Mouse (Mus musculus) neural tube, embryonic 13.5 days (tissue): ENCODE measurements around the gene Siah1b. TPM values are rescaled to one million over a fixed set of nuclear protein-coding genes. Genes with fewer than 3 reads are reported as not detected.

ENCODE experiments used
- ATAC-seq: fragments of 200-750 bp; cut with Nextera tagmentation; 2 replicates; pipeline ENCODE4 v1.8.0; 2017; ENCODE audit warnings: low read depth, mild to moderate bottlenecking, moderate TSS enrichment, moderate library complexity
- H3K27ac ChIP-seq: fragments of 300-500 bp; sonication (generic); replicated peaks from 2 replicates; pipeline ENCODE4 v1.5.1; 2015; ENCODE audit warnings: moderate library complexity, mild to moderate bottlenecking, inconsistent platforms
- H3K27me3 ChIP-seq: fragments of 300-500 bp; sonication (generic); 2 replicates; pipeline ENCODE4 v1.6.1; 2015; ENCODE audit warnings: mild to moderate bottlenecking, inconsistent platforms
- H3K36me3 ChIP-seq: fragments of 300-500 bp; sonication (generic); 2 replicates; pipeline ENCODE4 v1.6.1; 2015; ENCODE audit warnings: mild to moderate bottlenecking, inconsistent platforms
- H3K4me1 ChIP-seq: fragments of 300-500 bp; sonication (generic); replicated peaks from 2 replicates; pipeline ENCODE4 v1.6.1; 2015; ENCODE audit warnings: inconsistent platforms
- H3K4me2 ChIP-seq: fragments of 300-500 bp; sonication (generic); 2 replicates; pipeline ENCODE4 v1.6.1; 2015; ENCODE audit warnings: inconsistent platforms, mild to moderate bottlenecking, moderate library complexity
- H3K4me3 ChIP-seq: fragments of 300-500 bp; sonication (generic); 2 replicates; pipeline ENCODE4 v1.5.1; 2015; ENCODE audit warnings: mild to moderate bottlenecking, inconsistent platforms
- H3K9ac ChIP-seq: fragments of 300-500 bp; sonication (generic); 2 replicates; pipeline ENCODE4 v1.6.1; 2015; ENCODE audit warnings: moderate library complexity, mild to moderate bottlenecking, inconsistent platforms
- H3K9me3 ChIP-seq: fragments of 300-500 bp; sonication (generic); 2 replicates; pipeline ENCODE4 v1.6.1; 2016; ENCODE audit warnings: inconsistent platforms
- WGBS: fragments of 180-500 bp; shearing (Covaris S2); methylation state at CpG from one replicate; pipeline ENCODE4 v1.1.7; 2015; 5-methylcytosine and 5-hydroxymethylcytosine counted together
- polyA plus RNA-seq: library from polyadenylated mRNA; unstranded; fragments of >200 nt; fragmentation: Nextera tagmentation; extraction: Ambion mirVana; gene quantifications from 2 replicates; pipeline ENCODE4 v1.2.1, GENCODE M21; 2015

Siah1b gene
- polyA plus RNA-seq, result 24.1 and 24.3 TPM in 2 replicates

DNA sequence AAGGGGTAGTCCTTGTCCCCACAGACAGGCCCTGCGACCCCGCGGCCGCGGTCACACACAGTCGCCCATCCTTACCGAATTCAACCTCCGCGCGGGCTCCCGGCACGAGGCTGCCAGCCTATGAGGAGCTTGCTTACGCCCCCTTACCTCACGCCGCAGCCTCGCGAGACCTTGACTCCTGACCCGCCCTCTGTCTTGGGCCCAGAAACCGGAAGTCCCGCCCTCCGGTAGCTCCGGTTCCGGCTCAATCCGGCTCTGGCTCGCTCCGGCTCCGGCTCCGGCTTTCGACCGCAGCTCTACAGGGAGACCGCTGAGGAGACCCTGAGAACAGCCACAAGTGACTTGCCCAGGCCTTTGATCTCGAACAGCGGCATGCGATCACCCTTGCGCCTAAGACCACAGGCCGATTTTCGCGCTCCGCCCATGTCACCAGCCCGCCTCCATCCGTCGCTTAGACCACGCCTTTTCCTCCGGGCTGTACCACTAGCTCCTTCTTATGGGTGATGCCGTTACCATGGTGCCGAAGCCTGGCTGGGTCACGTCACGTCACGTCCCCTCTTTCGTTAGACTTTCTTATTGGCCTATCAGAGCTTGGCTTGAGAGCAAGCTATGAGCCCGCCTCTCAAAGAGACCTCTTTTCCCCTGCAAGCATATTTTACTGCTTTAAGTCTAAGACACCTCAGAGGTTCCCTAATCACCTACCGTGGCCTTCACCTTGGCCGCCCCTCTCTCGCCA lies at the start of gene Siah1b:
Siah1b (minus strand) TSS at position 454 of the 736 bp plus-strand sequence.
- Histone ChIP-seq H3K4me3 (peak within 1 kb of the TSS; percentile 54), H3K9me3 (no peaks in the 10 kb centered on the region), H3K36me3 (peaks cover 3% of the 10 kb centered on the region; the same call in 1 of the 2 replicates), H3K27me3 (peaks cover 23% of the 10 kb centered on the region), H3K27ac (peak within 1 kb of the TSS; percentile 89), H3K4me1 (peaks cover 6% of the 10 kb centered on the region), H3K9ac (peak within 1 kb of the TSS; percentile 62), H3K4me2 (peak within 1 kb of the TSS; percentile 74)
- WGBS, result 38% methylated on average over 54 of the region's 54 CpGs
- peak; percentile 100 for ATAC-seq

DNA sequence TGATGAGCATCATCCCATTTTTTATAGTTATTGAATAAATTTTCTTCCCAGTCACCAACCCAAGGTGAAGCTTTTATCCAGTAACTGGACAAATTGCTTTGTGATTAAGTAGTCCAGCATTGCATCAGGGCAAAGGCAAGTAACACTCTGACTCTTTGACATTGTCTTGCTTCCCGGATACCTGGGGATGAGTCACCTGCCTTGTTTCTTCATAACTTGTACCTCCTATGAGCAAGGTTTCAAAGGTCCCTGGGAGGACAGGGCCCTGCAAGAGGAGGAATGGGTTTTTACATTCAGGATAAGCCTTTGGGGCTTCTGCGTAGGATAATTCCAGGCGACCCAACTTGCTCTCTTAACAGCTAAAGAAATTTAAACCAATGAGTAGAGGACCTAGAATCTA lies 47.6 kb upstream of the Siah1b start:
- H3K4me1 ChIP-seq, result no peaks in the 10 kb centered on the region
- H3K9me3 ChIP-seq, result no peaks in the 10 kb centered on the region

DNA sequence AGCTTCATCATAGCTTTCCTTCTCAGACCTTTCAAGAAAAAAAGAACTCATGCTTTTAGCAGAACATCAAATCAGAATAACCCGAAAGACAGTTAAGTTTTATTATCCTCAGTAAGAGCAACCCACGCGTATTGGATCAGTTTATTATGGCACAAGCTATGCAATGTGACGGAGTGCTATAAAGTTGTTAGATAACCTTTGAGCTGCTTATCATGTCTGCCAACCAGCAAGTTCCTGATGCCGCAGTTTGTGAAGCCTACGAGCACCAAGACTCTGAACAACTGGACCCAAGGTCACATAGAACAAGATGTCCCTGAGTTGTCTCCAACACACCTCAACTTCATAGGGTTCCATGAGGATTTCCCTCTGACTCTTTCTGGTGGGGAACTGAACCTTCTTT lies 37.5 kb upstream of the Siah1b start:
- H3K9me3 ChIP-seq, result no peaks in the 10 kb centered on the region
- H3K36me3 ChIP-seq, result no peaks in the 10 kb centered on the region
- H3K4me1 ChIP-seq, result no peaks in the 10 kb centered on the region
- H3K4me2 ChIP-seq, result no peak overlapping the region
- 92% methylated on average over 6 of the region's 6 CpGs for WGBS
- no peak overlapping the region for H3K9ac ChIP-seq
- no peak for ATAC-seq
- no peak overlapping the region for H3K4me3 ChIP-seq
- H3K27me3 ChIP-seq, result peaks cover 14% of the 10 kb centered on the region; the same call in 1 of the 2 replicates
- H3K27ac ChIP-seq, result no peak overlapping the region

More for the DNA sequence above, 47.6 kb upstream of the Siah1b start:
- Histone ChIP-seq H3K9ac (no peak overlapping the region), H3K27me3 (no peaks in the 10 kb centered on the region; the same call in 1 of the 2 replicates), H3K27ac (no peak overlapping the region), H3K4me2 (no peak overlapping the region), H3K4me3 (no peak overlapping the region), H3K36me3 (no peaks in the 10 kb centered on the region)
- no peak for ATAC-seq
- 92% methylated on average over 3 of the region's 3 CpGs for WGBS

DNA sequence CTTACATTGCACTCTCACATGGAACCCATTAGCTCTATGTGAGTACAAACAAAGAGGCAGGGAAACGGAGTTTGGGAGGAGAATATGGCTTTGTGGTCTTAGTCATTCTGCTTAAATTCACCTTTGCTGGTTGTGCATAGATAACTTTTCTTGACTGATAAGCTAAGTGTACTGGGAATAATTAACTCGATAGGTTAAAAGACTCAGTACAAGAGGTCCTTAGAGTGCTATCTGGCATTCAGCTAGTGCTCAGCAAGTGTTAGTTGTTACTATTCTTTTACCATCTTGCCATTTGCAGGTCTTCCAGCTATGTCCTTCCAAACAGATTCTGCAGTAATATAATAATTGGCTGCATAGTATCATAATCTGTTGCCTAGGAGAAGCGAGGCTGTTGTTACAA lies 34.9 kb upstream of the Siah1b start:
- 82% methylated on average over 3 of the region's 3 CpGs for WGBS
- ATAC-seq, result no peak
- Histone ChIP-seq H3K9me3 (no peaks in the 10 kb centered on the region), H3K27me3 (0 out of 2 replicates have a peak, but pooled peaks cover 14% of the 10 kb centered on the region), H3K27ac (no peak overlapping the region), H3K9ac (no peak overlapping the region), H3K36me3 (no peaks in the 10 kb centered on the region), H3K4me1 (no peaks in the 10 kb centered on the region), H3K4me3 (no peak overlapping the region), H3K4me2 (no peak overlapping the region)

DNA sequence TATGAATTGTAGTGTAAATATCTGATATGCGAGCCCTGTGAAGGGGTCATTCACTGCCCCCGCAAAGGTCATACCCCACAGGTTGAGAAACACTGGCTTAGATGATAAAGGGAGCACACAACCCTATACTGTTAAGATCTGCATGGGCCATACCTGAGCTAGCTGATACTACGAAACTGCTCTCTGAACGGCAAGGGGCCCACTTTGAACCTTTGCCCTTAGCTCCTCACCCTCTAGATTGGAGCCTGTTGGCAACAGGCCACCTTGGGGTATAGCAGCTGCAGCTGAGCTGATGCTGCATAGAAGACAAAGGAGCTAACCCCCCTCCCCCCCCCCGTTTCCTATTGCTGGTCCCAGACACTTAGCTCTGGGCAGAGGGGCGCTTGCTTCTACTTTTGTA lies 26.4 kb upstream of the Siah1b start:
- H3K4me2 ChIP-seq, result no peak overlapping the region
- no peaks in the 10 kb centered on the region for H3K36me3 ChIP-seq
- no peak overlapping the region for H3K27ac ChIP-seq
- WGBS, result 53% methylated on average over 6 of the region's 6 CpGs
- H3K9me3 ChIP-seq, result no peaks in the 10 kb centered on the region
- H3K9ac ChIP-seq, result no peak overlapping the region
- H3K27me3 ChIP-seq, result 0 out of 2 replicates have a peak, but pooled peaks cover 10% of the 10 kb centered on the region
- 0 out of 2 replicates have a peak, but pooled peaks cover 3% of the 10 kb centered on the region for H3K4me1 ChIP-seq
- H3K4me3 ChIP-seq, result no peak overlapping the region
- ATAC-seq, result no peak; the same call in 1 of the 2 replicates

DNA sequence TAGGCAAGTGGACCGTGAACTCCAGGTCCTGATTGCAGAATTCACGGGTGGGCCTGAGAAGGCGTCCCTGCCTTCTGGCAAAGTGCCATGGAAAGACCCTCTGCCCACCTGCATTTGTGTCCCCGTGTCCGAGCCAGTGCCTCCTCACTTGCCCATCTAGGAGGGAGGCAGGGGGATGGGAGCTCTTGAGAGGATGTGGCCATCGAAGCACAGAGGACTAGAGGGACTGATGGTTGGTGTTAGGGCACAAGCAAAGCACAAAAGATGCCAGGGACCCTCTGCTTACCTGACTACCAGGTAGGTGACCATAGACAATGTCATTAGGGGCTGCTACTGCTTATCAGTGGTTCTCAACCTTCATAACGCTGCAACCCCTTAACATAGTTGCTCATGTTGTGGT lies 25.9 kb upstream of the Siah1b start:
- no peak for ATAC-seq

DNA sequence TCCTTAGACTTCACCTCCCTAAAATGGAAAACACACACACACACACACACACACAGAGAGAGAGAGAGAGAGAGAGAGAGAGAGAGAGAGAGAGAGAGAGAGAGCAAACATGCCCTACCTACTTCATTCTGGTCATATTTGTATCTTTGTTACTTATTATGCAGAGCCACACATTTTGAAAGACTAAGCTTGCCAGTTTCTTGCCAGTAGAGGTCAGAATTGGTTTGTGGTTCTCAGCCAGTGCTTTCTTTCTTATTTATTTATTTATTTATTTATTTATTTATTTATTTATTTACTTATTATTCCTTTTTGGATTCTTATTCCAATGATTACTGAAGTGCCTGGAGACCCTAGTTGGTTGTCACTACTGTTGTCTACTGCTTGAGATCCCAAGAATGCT lies 25.2 kb upstream of the Siah1b start:
- Histone ChIP-seq H3K4me2 (no peak overlapping the region), H3K4me3 (no peak overlapping the region), H3K4me1 (0 out of 2 replicates have a peak, but pooled peaks cover 3% of the 10 kb centered on the region), H3K9me3 (no peaks in the 10 kb centered on the region), H3K27me3 (peaks cover 10% of the 10 kb centered on the region; the same call in 1 of the 2 replicates), H3K9ac (no peak overlapping the region), H3K27ac (no peak overlapping the region), H3K36me3 (no peaks in the 10 kb centered on the region)
- ATAC-seq, result no peak

More for the DNA sequence above, 25.9 kb upstream of the Siah1b start:
- Histone ChIP-seq H3K4me1 (0 out of 2 replicates have a peak, but pooled peaks cover 3% of the 10 kb centered on the region), H3K36me3 (no peaks in the 10 kb centered on the region), H3K27me3 (0 out of 2 replicates have a peak, but pooled peaks cover 10% of the 10 kb centered on the region), H3K4me2 (no peak overlapping the region), H3K9ac (no peak overlapping the region), H3K9me3 (no peaks in the 10 kb centered on the region), H3K4me3 (no peak overlapping the region), H3K27ac (no peak overlapping the region)
- WGBS, result 85% methylated on average over 7 of the region's 7 CpGs

DNA sequence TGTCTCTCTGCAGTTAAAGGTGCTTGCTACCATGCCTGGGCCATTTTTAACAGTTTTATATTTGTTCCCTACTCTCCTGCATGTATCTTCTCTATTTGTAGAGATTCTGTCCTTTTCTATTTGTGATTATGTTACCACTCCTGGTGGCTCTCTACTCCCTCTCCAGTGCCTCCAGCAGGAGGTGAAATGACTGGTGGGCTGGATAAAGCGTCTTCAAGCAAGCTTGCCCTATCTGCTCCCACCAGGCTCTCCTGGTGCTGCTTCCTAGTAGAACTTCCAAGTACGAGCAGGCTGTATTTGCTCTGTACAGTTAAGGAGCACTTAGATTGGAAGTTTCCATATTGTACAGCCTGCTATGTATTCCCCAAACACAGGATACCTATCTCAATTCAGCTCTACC lies 19.5 kb upstream of the Siah1b start:
- no peak overlapping the region for H3K4me3 ChIP-seq
- no peak overlapping the region for H3K4me2 ChIP-seq
- WGBS, result 78% methylated on average over 2 of the region's 2 CpGs
- H3K27ac ChIP-seq, result no peak overlapping the region
- no peak for ATAC-seq
- H3K9me3 ChIP-seq, result no peaks in the 10 kb centered on the region
- no peaks in the 10 kb centered on the region for H3K36me3 ChIP-seq
- no peaks in the 10 kb centered on the region for H3K4me1 ChIP-seq
- no peak overlapping the region for H3K9ac ChIP-seq
- H3K27me3 ChIP-seq, result peaks cover 25% of the 10 kb centered on the region

DNA sequence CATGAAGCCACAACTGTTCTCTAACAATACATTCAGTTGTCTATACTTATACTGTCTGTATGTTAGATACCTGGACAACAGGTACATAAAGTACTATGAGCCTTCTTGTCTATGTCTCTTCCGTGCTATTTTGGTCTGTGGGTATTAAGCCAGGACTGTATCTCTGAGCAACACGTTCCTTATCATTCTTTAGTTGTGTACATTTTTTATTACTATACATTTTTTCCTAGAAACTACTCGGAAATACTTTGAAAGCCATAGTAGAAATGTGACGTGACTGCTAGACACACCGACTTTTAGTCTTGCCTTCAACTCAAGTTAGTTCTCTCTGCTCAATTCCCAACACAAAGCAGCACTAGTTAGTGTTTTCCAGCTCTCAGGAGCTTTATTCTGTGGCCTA lies 17.1 kb upstream of the Siah1b start:
- no peaks in the 10 kb centered on the region for H3K9me3 ChIP-seq
- no peaks in the 10 kb centered on the region for H3K36me3 ChIP-seq
- no peaks in the 10 kb centered on the region for H3K4me1 ChIP-seq
- no peak overlapping the region for H3K9ac ChIP-seq
- H3K4me3 ChIP-seq, result no peak overlapping the region
- WGBS, result 83% methylated on average over 5 of the region's 5 CpGs
- no peak for ATAC-seq
- H3K4me2 ChIP-seq, result no peak overlapping the region
- H3K27me3 ChIP-seq, result peaks cover 40% of the 10 kb centered on the region
- H3K27ac ChIP-seq, result no peak overlapping the region

DNA sequence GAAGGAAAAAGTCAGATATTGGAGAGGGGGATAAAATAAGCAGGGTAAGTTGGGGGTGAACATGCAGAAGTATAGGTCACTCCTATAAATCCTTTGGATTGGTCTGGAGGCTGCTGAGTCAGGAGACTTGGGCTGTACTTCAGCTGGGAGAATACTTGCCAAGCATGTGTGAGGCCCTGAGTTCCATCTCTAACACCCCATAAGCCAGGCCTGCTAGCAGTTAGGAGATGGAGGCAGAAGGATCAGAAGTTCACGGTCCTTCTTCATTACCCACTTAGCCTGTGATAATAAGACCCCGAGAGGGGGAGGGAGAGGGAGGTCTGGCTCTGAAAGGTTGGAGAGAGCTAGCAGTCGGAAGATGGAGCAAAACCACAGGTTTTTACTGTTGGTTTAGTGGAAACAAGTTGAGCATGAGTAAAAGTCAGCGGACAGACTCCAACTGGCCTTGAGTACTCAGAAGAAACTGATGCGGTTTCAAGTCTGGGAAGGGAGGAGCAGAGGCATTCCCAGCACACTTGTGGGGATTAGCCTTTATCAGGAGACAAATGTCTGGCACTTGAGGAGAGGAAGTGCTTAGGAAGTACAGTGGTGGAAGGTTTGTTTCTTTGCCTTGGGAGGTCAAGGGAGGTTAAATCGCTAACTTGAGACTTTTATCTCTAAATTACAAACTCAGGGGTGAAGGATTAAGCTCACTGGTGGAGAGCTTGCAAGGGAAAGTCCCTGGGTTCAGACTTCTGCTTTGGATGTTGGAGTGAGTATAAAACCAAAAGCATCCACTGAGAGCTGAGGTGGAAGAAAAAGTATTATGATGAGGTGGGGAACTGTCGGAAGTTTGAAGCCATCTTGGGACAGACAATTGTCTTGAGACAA lies 16.2 kb upstream of the Siah1b start:
- ATAC-seq, result no peak
- Histone ChIP-seq H3K36me3 (no peaks in the 10 kb centered on the region), H3K4me1 (no peaks in the 10 kb centered on the region), H3K4me2 (no peak overlapping the region), H3K9ac (no peak overlapping the region), H3K27ac (no peak overlapping the region), H3K9me3 (no peaks in the 10 kb centered on the region), H3K4me3 (no peak overlapping the region), H3K27me3 (peaks cover 43% of the 10 kb centered on the region)
- 71% methylated on average over 7 of the region's 7 CpGs for WGBS

DNA sequence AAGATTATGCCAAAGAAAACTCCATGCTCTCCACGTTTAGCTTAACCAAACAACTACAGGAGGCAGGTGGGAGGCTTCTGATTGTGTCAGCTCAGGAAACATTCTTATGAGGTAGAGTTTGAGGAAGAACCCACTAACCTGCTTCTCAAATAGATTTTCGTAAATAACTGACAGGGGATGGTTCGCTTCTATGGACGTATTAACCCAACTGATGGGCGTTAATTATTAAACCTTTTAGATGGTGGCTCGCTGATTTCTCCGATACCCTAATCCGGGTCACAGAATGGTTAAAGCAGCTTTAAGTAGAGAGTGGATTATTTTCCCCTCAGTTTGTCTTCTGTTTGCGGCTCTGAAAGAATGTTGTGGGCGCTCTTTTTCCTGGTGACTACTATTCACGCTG lies 13.6 kb upstream of the Siah1b start:
- H3K4me3 ChIP-seq, result no peak overlapping the region
- no peak for ATAC-seq
- H3K4me2 ChIP-seq, result no peak overlapping the region
- H3K9me3 ChIP-seq, result no peaks in the 10 kb centered on the region
- peaks cover 40% of the 10 kb centered on the region for H3K27me3 ChIP-seq
- 80% methylated on average over 11 of the region's 11 CpGs for WGBS
- H3K27ac ChIP-seq, result no peak overlapping the region
- H3K9ac ChIP-seq, result no peak overlapping the region
- H3K36me3 ChIP-seq, result no peaks in the 10 kb centered on the region
- H3K4me1 ChIP-seq, result no peaks in the 10 kb centered on the region

DNA sequence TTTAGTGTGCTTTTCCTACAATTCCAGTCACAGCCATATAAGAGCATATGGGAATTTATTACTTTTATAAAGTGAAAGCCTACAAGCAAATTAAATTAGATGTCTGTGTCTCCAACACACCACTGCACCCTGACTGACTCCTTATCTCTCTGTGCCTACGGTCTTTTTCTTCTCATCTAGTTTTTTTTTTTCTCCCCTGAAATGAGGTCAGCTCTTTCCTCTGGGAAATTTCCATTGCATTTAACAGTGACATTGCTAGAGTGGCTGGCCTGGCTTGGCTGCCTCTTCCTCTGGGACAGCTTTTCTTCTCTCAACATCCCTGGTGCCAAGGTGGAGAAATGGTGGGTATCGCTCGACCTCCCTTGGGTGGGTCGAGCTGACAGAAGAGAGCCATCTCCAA lies 12.3 kb upstream of the Siah1b start, which contains the start of gene Cltrn:
Cltrn (plus strand) TSS at position 249 of the 400 bp plus-strand sequence.
- WGBS, result 93% methylated on average over 4 of the region's 4 CpGs
- H3K9ac ChIP-seq, result no peak within 1 kb of the TSS
- H3K4me3 ChIP-seq, result no peak within 1 kb of the TSS
- H3K4me1 ChIP-seq, result no peaks in the 10 kb centered on the region
- no peak within 1 kb of the TSS for H3K4me2 ChIP-seq
- no peaks in the 10 kb centered on the region for H3K9me3 ChIP-seq
- no peak for ATAC-seq
- H3K27ac ChIP-seq, result no peak within 1 kb of the TSS
- H3K27me3 ChIP-seq, result peaks cover 40% of the 10 kb centered on the region
- no peaks in the 10 kb centered on the region for H3K36me3 ChIP-seq
